Mouse (Mus musculus) heart, postnatal 0 days (tissue): ENCODE results near the gene Hsf5.

Experiments
- CTCF ChIP-seq: IDR thresholded peaks from 2 replicates; pipeline ENCODE4 v1.5.1; 2016; ENCODE audit warnings: antibody characterized with exemption, control low read depth, low read depth
- EP300 ChIP-seq: IDR thresholded peaks from 2 replicates; pipeline ENCODE4 v1.6.1; 2016; ENCODE audit warnings: antibody characterized with exemption, low read depth

- TF ChIP-seq EP300 (no peak), CTCF (no peak)
These were observed 45.5 kb upstream of the Hsf5 start for GRCm38 (mm10) chr11:87571361-87571950.
